Mouse (Mus musculus) kidney, embryonic 16.5 days (tissue): ENCODE data around the gene Clic5. TPM values are rescaled to one million over a fixed set of nuclear protein-coding genes. Genes with fewer than 3 reads are reported as not detected.

Experiments
- ATAC-seq: fragments of 200-750 bp; cut with Nextera tagmentation; 2 replicates; pipeline ENCODE4 v1.8.0; 2017; ENCODE audit warnings: moderate TSS enrichment; ENCODE audit not compliant: low FRiP score, low TSS enrichment
- H3K27ac ChIP-seq: fragments of 300-500 bp; sonication (generic); 2 replicates; pipeline ENCODE4 v1.5.1; 2014; ENCODE audit warnings: low read length
- H3K27me3 ChIP-seq: fragments of 300-500 bp; sonication (generic); 2 replicates; pipeline ENCODE4 v1.6.1; 2014; ENCODE audit warnings: low read length, control low read depth, mixed read lengths; ENCODE audit not compliant: insufficient read depth
- H3K36me3 ChIP-seq: fragments of 300-500 bp; sonication (generic); 2 replicates; pipeline ENCODE4 v1.6.1; 2014; ENCODE audit warnings: low read length, control low read depth, mixed read lengths; ENCODE audit not compliant: insufficient read depth
- H3K4me1 ChIP-seq: fragments of 300-500 bp; sonication (generic); 2 replicates; pipeline ENCODE4 v1.6.1; 2014; ENCODE audit warnings: low read length, control low read depth, mixed read lengths; ENCODE audit not compliant: insufficient read depth
- H3K4me2 ChIP-seq: fragments of 300-500 bp; sonication (generic); replicated peaks from 2 replicates; pipeline ENCODE4 v1.6.1; 2014; ENCODE audit warnings: low read depth, low read length
- H3K4me3 ChIP-seq: fragments of 300-500 bp; sonication (generic); 2 replicates; pipeline ENCODE4 v1.5.1; 2014; ENCODE audit warnings: mild to moderate bottlenecking, low read length
- H3K9ac ChIP-seq: fragments of 300-500 bp; sonication (generic); replicated peaks from 2 replicates; pipeline ENCODE4 v1.6.1; 2014; ENCODE audit warnings: low read length
- H3K9me3 ChIP-seq: fragments of 300-500 bp; sonication (generic); 2 replicates; pipeline ENCODE4 v1.6.1; 2016; ENCODE audit warnings: low read length, control low read depth
- WGBS: fragments of 180-500 bp; shearing (Covaris S2); extraction: QIAGEN DNeasy Blood & Tissue Kit; methylation state at CpG from one replicate; pipeline ENCODE4 v1.1.7; 2014; 5-methylcytosine and 5-hydroxymethylcytosine counted together
- polyA plus RNA-seq: library from polyadenylated mRNA; unstranded; fragments of >200 nt; fragmentation: Nextera tagmentation; extraction: Ambion mirVana; gene quantifications from 2 replicates; pipeline ENCODE4 v1.2.1, GENCODE M21; 2015

Clic5 gene
- polyA plus RNA-seq, 1 experiment from 2014 or later = 12.4 TPM

DNA sequence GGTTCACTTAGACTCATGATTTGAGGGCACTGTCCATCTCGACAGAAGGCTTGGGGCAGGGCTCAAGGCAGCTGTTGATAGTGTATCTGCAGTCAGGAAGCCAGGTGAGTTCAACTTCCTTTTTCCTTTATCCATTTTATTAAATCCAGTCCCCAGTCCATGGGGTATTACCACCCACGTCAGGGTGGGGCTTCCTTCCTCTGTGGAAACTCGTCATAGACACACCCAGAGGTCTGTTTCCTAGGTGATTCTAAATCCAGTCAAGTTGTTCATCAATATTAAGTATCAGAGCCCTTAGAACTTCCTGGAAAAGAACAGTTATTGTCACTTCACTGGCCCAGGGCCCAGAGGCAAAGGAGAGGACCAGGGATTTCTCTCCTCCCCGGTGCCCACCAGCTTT lies 61.2 kb downstream of the Clic5 start:
- 76% methylated on average over 4 of the region's 4 CpGs for WGBS
- Histone ChIP-seq H3K4me2 (no peak overlapping the region), H3K27me3 (peaks cover 4% of the 10 kb centered on the region)

DNA sequence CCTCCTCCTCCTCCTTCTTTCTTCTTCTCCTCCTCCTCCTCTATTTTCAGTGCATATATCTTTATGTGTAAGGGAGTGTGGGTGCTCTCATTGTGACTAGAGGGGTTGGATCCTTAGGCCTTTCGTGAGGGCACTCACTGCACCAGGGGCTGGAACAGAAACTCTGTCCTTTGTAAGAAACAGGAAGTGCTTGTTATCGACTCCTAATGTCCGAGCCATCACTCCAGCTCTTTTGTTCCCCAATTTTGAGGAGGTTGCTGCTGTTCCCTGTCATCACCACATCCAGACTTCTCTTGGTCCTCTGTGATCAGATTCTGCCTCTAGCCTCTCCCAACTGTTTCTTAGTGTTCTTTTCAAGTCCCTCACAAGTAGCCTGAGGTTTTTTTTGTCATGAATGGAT lies 64.3 kb downstream of the Clic5 start:
- Histone ChIP-seq H3K9me3 (peaks cover 4% of the 10 kb centered on the region), H3K9ac (no peak overlapping the region), H3K36me3 (no peaks in the 10 kb centered on the region), H3K4me1 (peaks cover 16% of the 10 kb centered on the region), H3K27me3 (peaks cover 4% of the 10 kb centered on the region), H3K4me3 (no peak overlapping the region), H3K27ac (no peak overlapping the region), H3K4me2 (no peak overlapping the region)
- 46% methylated on average over 3 of the region's 3 CpGs for whole genome bisulfite sequencing
- ATAC-seq = no peak

More for the DNA sequence above, 61.2 kb downstream of the Clic5 start:
- peaks cover 3% of the 10 kb centered on the region; the same call in 1 of the 2 replicates for H3K4me1 ChIP-seq
- peaks cover 4% of the 10 kb centered on the region for H3K9me3 ChIP-seq
- H3K36me3 ChIP-seq = no peaks in the 10 kb centered on the region
- no peak overlapping the region for H3K27ac ChIP-seq
- no peak for ATAC-seq
- no peak overlapping the region for H3K4me3 ChIP-seq
- H3K9ac ChIP-seq = no peak overlapping the region

DNA sequence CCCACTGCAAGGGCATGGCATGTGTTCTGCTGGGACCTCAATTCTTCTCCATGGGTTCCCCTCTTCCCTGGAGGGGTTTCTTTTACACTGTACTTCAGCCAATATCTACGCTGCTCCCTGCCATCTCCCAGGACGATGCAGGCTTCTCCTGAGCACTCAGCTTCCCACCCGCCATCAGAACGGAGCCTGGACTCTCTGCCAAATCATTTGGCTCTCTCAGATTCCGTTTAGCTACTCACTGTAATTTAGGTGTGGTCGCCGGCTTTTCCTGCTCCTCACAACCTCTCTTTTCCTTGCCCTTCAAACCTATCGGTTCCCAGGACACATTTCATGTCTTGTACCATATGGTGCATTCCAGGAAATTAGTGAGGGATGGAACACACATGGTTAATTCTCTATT lies 66.3 kb downstream of the Clic5 start:
- H3K9me3 ChIP-seq = peaks cover 4% of the 10 kb centered on the region
- peaks cover 8% of the 10 kb centered on the region for H3K27me3 ChIP-seq
- 38% methylated on average over 8 of the region's 8 CpGs for WGBS
- no peak overlapping the region for H3K9ac ChIP-seq
- peak overlapping the region; percentile 32 for H3K4me2 ChIP-seq
- peaks cover 16% of the 10 kb centered on the region for H3K4me1 ChIP-seq
- H3K4me3 ChIP-seq = no peak overlapping the region
- 0 out of 2 replicates have a peak, but pooled peaks have one; percentile 18 for ATAC-seq
- H3K27ac ChIP-seq = no peak overlapping the region
- H3K36me3 ChIP-seq = no peaks in the 10 kb centered on the region

DNA sequence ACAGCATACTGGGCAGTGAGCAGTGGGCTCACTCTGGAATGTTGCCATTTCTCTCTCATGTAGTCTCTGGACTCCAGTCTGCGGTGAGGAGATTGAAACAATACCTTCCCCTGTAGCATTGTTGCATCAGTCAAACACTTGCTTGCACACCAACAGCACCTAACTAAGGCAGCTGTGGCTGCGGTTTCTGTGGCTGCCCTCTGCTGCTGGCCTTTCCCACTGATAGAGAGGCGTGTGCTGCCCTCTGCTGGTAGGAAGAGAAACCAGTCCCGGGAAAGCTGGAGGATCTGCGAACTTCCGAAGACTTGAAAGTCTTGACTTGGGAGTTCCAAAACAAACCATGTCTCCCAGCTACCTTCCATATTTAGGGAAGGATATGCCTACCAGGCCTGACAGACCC lies 68.2 kb downstream of the Clic5 start:
- Histone ChIP-seq H3K36me3 (no peaks in the 10 kb centered on the region), H3K4me1 (peaks cover 16% of the 10 kb centered on the region), H3K27me3 (peaks cover 8% of the 10 kb centered on the region), H3K4me3 (no peak overlapping the region), H3K27ac (no peak overlapping the region), H3K9ac (no peak overlapping the region), H3K9me3 (no peaks in the 10 kb centered on the region), H3K4me2 (no peak overlapping the region)
- 4% methylated on average over 6 of the region's 6 CpGs for WGBS
- ATAC-seq = peak; percentile 43; the same call in 1 of the 2 replicates

DNA sequence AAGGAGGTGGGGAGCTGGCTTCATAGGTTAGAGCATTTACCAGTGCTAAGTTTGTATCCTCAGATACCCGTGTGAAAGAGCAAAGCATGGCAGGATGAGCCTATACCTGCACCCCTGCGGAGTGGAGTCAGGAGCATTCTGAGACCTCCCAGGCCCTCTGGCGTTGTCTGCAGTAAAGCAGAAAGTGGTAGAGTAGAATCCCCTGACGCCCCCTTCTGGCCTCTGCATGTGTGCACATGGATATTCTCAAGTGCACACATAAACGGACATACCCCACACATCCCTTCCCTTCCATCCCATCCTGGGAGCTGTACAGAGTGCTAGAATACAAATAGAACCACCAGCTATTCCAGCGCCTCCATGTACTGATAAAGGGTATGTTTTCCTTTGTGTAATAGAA lies 70.9 kb downstream of the Clic5 start:
- Histone ChIP-seq H3K27me3 (peaks cover 4% of the 10 kb centered on the region; the same call in 1 of the 2 replicates), H3K4me1 (peaks cover 16% of the 10 kb centered on the region), H3K4me3 (no peak overlapping the region), H3K27ac (no peak overlapping the region), H3K9me3 (no peaks in the 10 kb centered on the region), H3K9ac (no peak overlapping the region), H3K36me3 (no peaks in the 10 kb centered on the region), H3K4me2 (no peak overlapping the region)
- WGBS = 45% methylated on average over 6 of the region's 6 CpGs
- no peak for ATAC-seq

DNA sequence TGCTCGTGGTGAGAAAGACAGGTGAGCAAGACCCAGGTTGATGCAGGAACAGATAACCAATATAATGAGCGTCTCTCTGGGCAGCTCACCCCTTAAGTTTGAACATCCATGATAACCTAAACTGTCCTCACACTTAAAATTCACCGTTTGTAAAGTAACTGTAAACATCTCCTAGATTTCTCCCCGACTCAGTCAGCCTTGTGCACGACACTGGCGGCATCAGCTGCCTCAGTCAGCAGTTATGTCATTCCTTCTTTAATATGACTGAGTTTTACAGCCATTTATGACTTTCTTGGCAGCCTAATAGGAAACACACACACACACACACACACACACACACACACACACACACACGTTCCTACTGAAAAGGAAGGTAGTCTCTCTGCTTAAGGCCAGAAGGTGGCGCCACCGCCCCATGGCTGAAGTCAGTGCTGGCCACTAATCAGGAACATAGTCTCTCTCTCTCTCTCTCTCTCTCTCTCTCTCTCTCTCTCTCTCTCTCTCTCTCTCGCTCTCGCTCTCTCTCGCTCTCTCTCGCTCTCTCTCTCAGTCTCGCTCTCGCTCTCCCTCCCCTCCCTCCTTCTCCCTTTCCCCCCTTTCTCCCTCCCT lies 73.3 kb downstream of the Clic5 start:
- ATAC-seq = peak; percentile 70; the same call in 1 of the 2 replicates
- Histone ChIP-seq H3K36me3 (no peaks in the 10 kb centered on the region), H3K4me2 (no peak overlapping the region), H3K27me3 (peaks cover 4% of the 10 kb centered on the region; the same call in 1 of the 2 replicates), H3K9me3 (no peaks in the 10 kb centered on the region), H3K4me1 (no peaks in the 10 kb centered on the region), H3K9ac (no peak overlapping the region), H3K27ac (no peak overlapping the region), H3K4me3 (no peak overlapping the region)
- 24% methylated on average over 9 of the region's 15 CpGs for WGBS

DNA sequence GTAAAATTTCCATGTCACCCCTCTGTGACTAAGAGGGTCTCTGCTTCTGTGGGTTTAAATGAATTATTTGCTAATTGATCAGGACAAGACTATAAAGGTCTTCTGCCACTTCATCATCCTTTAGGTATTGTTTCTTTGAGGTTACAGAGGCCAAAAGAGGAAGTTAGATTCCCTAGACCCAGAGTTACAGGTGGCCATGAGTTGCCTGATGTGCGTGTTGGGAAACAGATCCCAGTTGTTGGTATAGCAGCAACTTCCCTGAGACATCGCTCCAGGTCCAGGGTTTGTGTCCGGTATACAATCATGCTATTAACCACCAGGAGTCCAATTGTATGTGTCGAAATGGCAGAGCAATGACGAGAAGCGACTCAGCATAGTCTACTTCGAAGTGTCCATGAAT lies 81.7 kb downstream of the Clic5 start:
- H3K9ac ChIP-seq = no peak overlapping the region
- no peaks in the 10 kb centered on the region for H3K4me1 ChIP-seq
- H3K4me3 ChIP-seq = no peak overlapping the region
- ATAC-seq = no peak
- no peak overlapping the region for H3K4me2 ChIP-seq
- no peaks in the 10 kb centered on the region for H3K36me3 ChIP-seq
- H3K27ac ChIP-seq = no peak overlapping the region
- WGBS = 92% methylated on average over 7 of the region's 7 CpGs
- H3K9me3 ChIP-seq = no peaks in the 10 kb centered on the region
- 0 out of 2 replicates have a peak, but pooled peaks cover 2% of the 10 kb centered on the region for H3K27me3 ChIP-seq

DNA sequence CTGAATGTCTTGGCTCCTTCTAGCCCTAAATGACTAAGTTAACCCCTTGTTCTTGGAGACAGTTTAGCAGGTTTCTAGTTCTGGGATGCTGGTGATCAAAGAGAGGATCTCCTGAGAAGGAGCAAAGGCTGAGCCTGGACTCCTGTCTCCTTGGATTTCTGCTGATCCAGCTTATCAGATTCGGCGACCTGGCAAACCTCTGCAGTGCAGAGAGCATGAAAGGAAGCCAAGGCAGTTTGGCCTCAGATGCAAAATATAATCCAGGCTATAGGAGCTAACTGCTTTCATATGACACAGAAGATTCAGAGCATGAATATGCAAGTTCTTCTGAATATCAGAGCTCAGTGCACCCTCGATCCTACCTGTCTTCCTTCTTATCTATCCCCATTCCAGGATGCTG lies 83.0 kb downstream of the Clic5 start:
- Histone ChIP-seq H3K9ac (no peak overlapping the region), H3K4me2 (no peak overlapping the region), H3K36me3 (no peaks in the 10 kb centered on the region), H3K27me3 (0 out of 2 replicates have a peak, but pooled peaks cover 2% of the 10 kb centered on the region), H3K4me1 (no peaks in the 10 kb centered on the region), H3K9me3 (no peaks in the 10 kb centered on the region), H3K4me3 (no peak overlapping the region), H3K27ac (no peak overlapping the region)
- WGBS = 85% methylated on average over 3 of the region's 3 CpGs
- ATAC-seq = no peak

DNA sequence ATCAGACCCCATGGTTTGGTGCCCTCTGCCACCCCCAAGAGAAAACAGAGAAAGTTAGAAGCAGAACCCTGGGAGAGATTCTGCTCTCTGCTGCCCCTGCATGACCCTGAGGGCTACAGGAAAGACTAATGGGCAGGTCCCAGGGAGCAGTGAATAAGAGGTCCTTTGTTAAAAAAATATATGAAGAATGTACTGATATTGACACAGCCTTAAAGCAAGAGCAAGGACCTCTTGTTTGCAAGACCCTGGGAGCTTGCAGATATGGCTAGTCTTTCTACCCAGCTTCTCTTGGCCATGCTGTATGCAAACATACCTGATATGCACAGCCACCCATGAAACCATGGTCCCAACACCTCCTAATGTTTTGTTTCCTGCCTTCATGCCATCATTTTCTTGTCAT lies 86.4 kb downstream of the Clic5 start:
- H3K9ac ChIP-seq = no peak overlapping the region
- no peak for ATAC-seq
- no peaks in the 10 kb centered on the region for H3K4me1 ChIP-seq
- H3K4me3 ChIP-seq = no peak overlapping the region
- H3K36me3 ChIP-seq = no peaks in the 10 kb centered on the region
- no peak overlapping the region for H3K4me2 ChIP-seq
- H3K27ac ChIP-seq = no peak overlapping the region
- 0 out of 2 replicates have a peak, but pooled peaks cover 2% of the 10 kb centered on the region for H3K27me3 ChIP-seq
- H3K9me3 ChIP-seq = no peaks in the 10 kb centered on the region

DNA sequence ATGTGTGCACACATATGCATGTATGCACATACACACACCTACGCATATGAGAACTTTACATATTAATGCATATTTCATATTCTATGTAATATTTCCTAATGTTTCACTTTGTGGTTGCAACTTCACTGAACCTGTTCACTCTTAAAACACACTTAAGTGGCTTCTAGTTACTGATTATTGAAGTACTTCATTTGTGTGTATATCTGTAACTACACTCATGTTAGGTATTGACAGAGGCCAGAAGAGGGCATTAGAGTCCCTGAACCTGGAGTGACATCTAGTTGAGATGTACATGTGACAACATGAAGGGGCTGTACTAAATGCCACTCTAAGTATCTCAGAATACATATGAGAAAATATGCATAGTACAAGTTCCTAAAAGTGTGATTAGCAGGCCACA lies 99.9 kb downstream of the Clic5 start:
- Histone ChIP-seq H3K27ac (no peak overlapping the region), H3K36me3 (no peaks in the 10 kb centered on the region), H3K4me3 (no peak overlapping the region), H3K4me1 (no peaks in the 10 kb centered on the region), H3K9me3 (peaks cover 4% of the 10 kb centered on the region; the same call in 1 of the 2 replicates), H3K27me3 (no peaks in the 10 kb centered on the region), H3K9ac (no peak overlapping the region), H3K4me2 (no peak overlapping the region)
- no peak for ATAC-seq
- WGBS = 94% methylated on average over 1 of the region's 1 CpGs
